Mouse (Mus musculus) ES-E14 (cell line): ENCODE data around the gene Jak3.
"Not testable (repeated sequence)": the region's sequence is repeated elsewhere in the genome, so short reads cannot be mapped to it uniquely, and the experiment has no call there.

Source experiments
- CHD2 ChIP-seq: IDR thresholded peaks from 2 replicates; pipeline ENCODE4 v1.6.1; 2014; ENCODE audit warnings: mild to moderate bottlenecking, low read depth, low read length, inconsistent platforms
- HCFC1 ChIP-seq: IDR thresholded peaks from 2 replicates; pipeline ENCODE4 v1.6.1; 2012; ENCODE audit warnings: low read length, inconsistent platforms, borderline replicate concordance; ENCODE audit not compliant: insufficient read depth
- MAFK ChIP-seq: IDR thresholded peaks from 2 replicates; pipeline ENCODE4 v1.6.1; 2014; ENCODE audit warnings: mild to moderate bottlenecking, low read depth, low read length, inconsistent platforms; ENCODE audit not compliant: insufficient read depth
- ZC3H11A ChIP-seq: IDR thresholded peaks from 2 replicates; pipeline ENCODE4 v1.6.1; 2012; ENCODE audit warnings: low read depth, mild to moderate bottlenecking, inconsistent platforms, low read length, borderline replicate concordance
- ZNF384 ChIP-seq: IDR thresholded peaks from 2 replicates; pipeline ENCODE4 v1.6.1; 2012; ENCODE audit warnings: low read depth, low read length, inconsistent platforms

DNA sequence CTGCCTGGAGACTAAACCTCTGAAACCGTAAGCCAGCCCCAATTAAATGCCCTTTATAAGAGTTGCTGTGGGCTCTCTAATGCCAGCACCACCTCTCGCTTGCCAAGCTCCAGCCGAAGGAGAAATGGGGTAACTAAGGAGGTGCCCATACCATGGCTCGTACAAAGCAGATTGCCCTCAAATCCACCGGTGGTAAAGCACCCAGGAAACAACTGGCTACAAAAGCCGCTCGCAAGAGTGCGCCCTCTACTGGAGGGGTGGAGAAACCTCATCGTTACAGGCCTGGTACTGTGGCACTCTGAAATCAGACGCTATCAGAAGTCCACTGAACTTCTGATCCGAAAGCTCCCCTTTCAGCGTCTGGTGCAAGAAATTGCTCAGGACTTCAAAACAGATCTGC, 19.4 kb downstream of the Jak3 start:
- not testable (repeated sequence) for TF ChIP-seq CHD2, HCFC1, ZNF384, MAFK, ZC3H11A
